Mouse (Mus musculus) hindbrain, embryonic 11.5 days (tissue): ENCODE data around the gene Acsm2. TPM values are rescaled to one million over a fixed set of nuclear protein-coding genes. Genes with fewer than 3 reads are reported as not detected.

Experiments
- ATAC-seq: fragments of 200-750 bp; cut with Nextera tagmentation; 2 replicates; pipeline ENCODE4 v1.8.0; 2017; ENCODE audit warnings: mild to moderate bottlenecking, moderate TSS enrichment, moderate library complexity; ENCODE audit not compliant: low FRiP score
- DNase-seq: peaks from one replicate; pipeline ENCODE4 v3.0.0-alpha.2; 2015; ENCODE audit warnings: low spot score
- H3K27ac ChIP-seq: fragments of 300-500 bp; sonication (generic); 2 replicates; pipeline ENCODE4 v1.5.1; 2014; ENCODE audit warnings: mild to moderate bottlenecking, low read depth, low read length
- H3K27me3 ChIP-seq: fragments of 300-500 bp; sonication (generic); 2 replicates; pipeline ENCODE4 v1.6.1; 2014; ENCODE audit warnings: mild to moderate bottlenecking, low read length, moderate library complexity, mixed read lengths; ENCODE audit not compliant: control insufficient read depth, insufficient read depth
- H3K36me3 ChIP-seq: fragments of 300-500 bp; sonication (generic); 2 replicates; pipeline ENCODE4 v1.6.1; 2014; ENCODE audit warnings: mild to moderate bottlenecking, low read length, moderate library complexity, mixed read lengths; ENCODE audit not compliant: control insufficient read depth, insufficient read depth
- H3K4me1 ChIP-seq: fragments of 300-500 bp; sonication (generic); replicated peaks from 2 replicates; pipeline ENCODE4 v1.6.1; 2014; ENCODE audit warnings: low read length, mixed read lengths; ENCODE audit not compliant: control insufficient read depth, insufficient read depth
- H3K4me2 ChIP-seq: fragments of 300-500 bp; sonication (generic); replicated peaks from 2 replicates; pipeline ENCODE4 v1.6.1; 2014; ENCODE audit warnings: mild to moderate bottlenecking, low read depth, low read length
- H3K4me3 ChIP-seq: fragments of 300-500 bp; sonication (generic); 2 replicates; pipeline ENCODE4 v1.5.1; 2014; ENCODE audit warnings: low read depth, low read length
- H3K9ac ChIP-seq: fragments of 300-500 bp; sonication (generic); 2 replicates; pipeline ENCODE4 v1.6.1; 2014; ENCODE audit warnings: low read depth, low read length
- H3K9me3 ChIP-seq: fragments of 300-500 bp; sonication (generic); 2 replicates; pipeline ENCODE4 v1.6.1; 2016; ENCODE audit warnings: low read length; ENCODE audit not compliant: control insufficient read depth
- WGBS: fragments of 180-500 bp; shearing (Covaris S2); extraction: QIAGEN DNeasy Blood & Tissue Kit; methylation state at CpG from one replicate; pipeline ENCODE4 v1.1.7; 2014; 5-methylcytosine and 5-hydroxymethylcytosine counted together
- polyA plus RNA-seq: library from polyadenylated mRNA; unstranded; fragments of >200 nt; fragmentation: Nextera tagmentation; extraction: Ambion mirVana; gene quantifications from 2 replicates; pipeline ENCODE4 v1.2.1, GENCODE M21; 2014

Gene Acsm2
- polyA plus RNA-seq = not detected in 2 replicates

DNA sequence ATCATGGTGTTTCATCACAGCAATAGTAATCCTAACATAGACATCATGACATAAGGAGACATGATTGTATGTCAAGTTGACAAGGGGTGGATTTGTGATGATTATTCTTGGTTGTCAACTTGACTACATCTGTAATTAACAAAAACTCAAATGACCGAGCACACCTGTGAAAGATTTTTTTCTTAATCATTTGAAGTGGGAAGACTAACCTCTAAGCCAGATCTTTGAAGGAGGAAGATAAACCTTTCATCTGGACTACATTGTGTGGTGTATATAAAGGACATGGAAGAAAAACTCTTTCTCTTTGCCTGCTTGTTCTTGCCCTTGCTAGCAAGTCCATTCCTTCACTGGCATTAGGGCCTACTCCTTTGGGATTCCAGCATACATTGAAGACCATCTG is at the start of gene Acsm2:
Gene Acsm2 (plus strand): TSS at position 301 of the 400 bp plus-strand sequence.
- Histone ChIP-seq H3K9ac (no peak within 1 kb of the TSS), H3K27me3 (no peaks in the 10 kb centered on the region), H3K4me3 (no peak within 1 kb of the TSS), H3K4me2 (no peak within 1 kb of the TSS), H3K36me3 (no peaks in the 10 kb centered on the region), H3K9me3 (no peaks in the 10 kb centered on the region), H3K27ac (no peak within 1 kb of the TSS), H3K4me1 (no peaks in the 10 kb centered on the region)
- 92% methylated on average over 1 of the region's 1 CpGs for WGBS
- no peak for ATAC-seq
- DNase-seq = no peak

DNA sequence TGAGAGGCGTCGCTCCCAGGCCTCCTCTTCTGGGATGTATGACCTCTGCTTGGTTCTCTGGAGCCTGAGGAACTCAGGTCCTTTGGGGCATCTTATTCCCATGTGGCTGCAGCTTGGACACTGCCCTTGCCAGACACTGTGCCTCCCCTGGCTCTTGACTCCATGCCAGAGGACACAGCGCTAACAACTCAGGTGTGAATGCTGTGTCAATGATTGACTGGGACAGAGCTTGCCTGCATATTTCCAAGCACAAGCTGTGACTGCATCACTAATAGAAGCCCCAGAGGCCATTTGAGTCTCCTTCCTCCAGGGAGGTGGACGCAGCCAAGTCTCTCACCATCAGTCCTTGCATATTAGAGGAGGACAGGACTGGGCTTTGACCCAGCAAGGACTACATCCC is 43.0 kb upstream of the Acsm2 start:
- Histone ChIP-seq H3K9ac (no peak overlapping the region), H3K27ac (no peak overlapping the region), H3K9me3 (no peaks in the 10 kb centered on the region), H3K36me3 (no peaks in the 10 kb centered on the region), H3K4me3 (no peak overlapping the region), H3K4me2 (no peak overlapping the region), H3K4me1 (no peaks in the 10 kb centered on the region), H3K27me3 (no peaks in the 10 kb centered on the region)
- ATAC-seq = no peak
- DNase-seq = no peak
- 93% methylated on average over 4 of the region's 4 CpGs for WGBS

DNA sequence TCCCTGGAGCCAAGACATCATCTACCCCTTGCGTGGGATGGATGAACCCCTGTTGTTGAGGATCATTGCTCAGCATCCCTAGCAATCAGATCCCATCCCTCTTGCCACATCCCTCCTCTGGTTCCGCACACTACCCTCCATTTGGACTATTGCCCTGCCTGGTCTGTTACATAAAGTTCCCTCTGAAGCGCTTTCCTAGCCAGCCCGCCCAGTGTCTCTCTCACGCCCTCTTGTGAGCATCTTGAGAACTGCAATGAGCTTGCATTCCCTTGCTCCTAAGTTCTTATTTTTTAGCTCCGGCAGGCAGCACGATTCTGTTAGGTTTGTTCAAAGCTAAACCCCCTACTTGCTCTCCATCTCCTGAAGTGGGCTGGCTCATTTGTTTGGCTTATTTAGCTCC is 41.1 kb upstream of the Acsm2 start:
- ATAC-seq = no peak
- H3K27ac ChIP-seq = no peak overlapping the region
- peak; percentile 81 for DNase-seq

GRCm38 (mm10) chr7:119515492-119516271 is 38.5 kb upstream of the Acsm2 start:
- Histone ChIP-seq H3K9me3 (no peaks in the 10 kb centered on the region), H3K4me1 (no peaks in the 10 kb centered on the region), H3K9ac (no peak overlapping the region), H3K27ac (no peak overlapping the region), H3K4me2 (no peak overlapping the region), H3K36me3 (no peaks in the 10 kb centered on the region), H3K4me3 (no peak overlapping the region), H3K27me3 (no peaks in the 10 kb centered on the region)
- DNase-seq (peak; percentile 73), ATAC-seq (no peak)
- 70% methylated on average over 10 of the region's 10 CpGs for WGBS

More for the DNA sequence above, 41.1 kb upstream of the Acsm2 start:
- 31% methylated on average over 7 of the region's 7 CpGs for WGBS
- Histone ChIP-seq H3K4me3 (no peak overlapping the region), H3K9ac (no peak overlapping the region), H3K4me2 (no peak overlapping the region), H3K36me3 (no peaks in the 10 kb centered on the region), H3K4me1 (no peaks in the 10 kb centered on the region), H3K9me3 (no peaks in the 10 kb centered on the region), H3K27me3 (no peaks in the 10 kb centered on the region)

GRCm38 (mm10) chr7:119516272-119516558 is 37.9 kb upstream of the Acsm2 start:
- no peak for DNase-seq
- H3K27me3 ChIP-seq = no peaks in the 10 kb centered on the region
- no peak for ATAC-seq
- 83% methylated on average over 7 of the region's 7 CpGs for WGBS
- no peaks in the 10 kb centered on the region for H3K9me3 ChIP-seq
- no peak overlapping the region for H3K4me3 ChIP-seq
- H3K27ac ChIP-seq = no peak overlapping the region
- no peak overlapping the region for H3K9ac ChIP-seq
- no peaks in the 10 kb centered on the region for H3K36me3 ChIP-seq
- no peaks in the 10 kb centered on the region for H3K4me1 ChIP-seq
- H3K4me2 ChIP-seq = no peak overlapping the region

GRCm38 (mm10) chr7:119519163-119519562 is 35.0 kb upstream of the Acsm2 start, which contains the start of gene Acsm5:
TSS of gene Acsm5 (plus strand) at chr7:119519463.
- no peak within 1 kb of the TSS for H3K27ac ChIP-seq
- no peaks in the 10 kb centered on the region for H3K27me3 ChIP-seq
- no peak for ATAC-seq
- no peaks in the 10 kb centered on the region for H3K9me3 ChIP-seq
- no peak for DNase-seq
- WGBS = 77% methylated on average over 5 of the region's 5 CpGs
- H3K4me3 ChIP-seq = no peak within 1 kb of the TSS
- H3K4me1 ChIP-seq = no peaks in the 10 kb centered on the region
- no peak within 1 kb of the TSS for H3K4me2 ChIP-seq
- no peak within 1 kb of the TSS for H3K9ac ChIP-seq
- no peaks in the 10 kb centered on the region for H3K36me3 ChIP-seq

DNA sequence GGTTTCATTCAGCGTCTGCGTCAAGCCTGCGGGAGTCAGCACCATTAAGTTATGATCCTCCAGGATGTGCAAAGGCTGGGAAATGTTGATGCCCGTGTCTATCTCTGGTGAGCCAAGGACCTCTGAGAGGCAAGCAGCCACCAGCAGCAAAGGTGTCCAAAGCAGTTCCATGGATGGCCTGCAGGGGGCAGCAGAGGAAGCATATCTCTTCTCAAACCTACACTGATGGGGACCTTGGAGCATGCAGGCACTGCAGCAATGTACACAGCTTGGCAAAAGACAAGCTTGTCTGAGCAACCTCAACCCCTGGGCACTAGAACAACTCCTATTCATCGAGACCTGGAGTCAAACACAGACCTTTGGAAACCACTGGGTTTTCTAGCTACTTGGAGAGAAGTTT is 34.5 kb upstream of the Acsm2 start:
- H3K4me3 ChIP-seq = no peak overlapping the region
- DNase-seq (peak; percentile 77), ATAC-seq (no peak)
- no peak overlapping the region for H3K27ac ChIP-seq
- no peaks in the 10 kb centered on the region for H3K36me3 ChIP-seq
- no peaks in the 10 kb centered on the region for H3K4me1 ChIP-seq
- H3K4me2 ChIP-seq = no peak overlapping the region
- 54% methylated on average over 5 of the region's 5 CpGs for WGBS
- no peaks in the 10 kb centered on the region for H3K9me3 ChIP-seq
- no peaks in the 10 kb centered on the region for H3K27me3 ChIP-seq
- H3K9ac ChIP-seq = no peak overlapping the region

- H3K36me3 ChIP-seq = no peaks in the 10 kb centered on the region
- no peak overlapping the region for H3K4me2 ChIP-seq
- H3K9me3 ChIP-seq = no peaks in the 10 kb centered on the region
- no peaks in the 10 kb centered on the region for H3K4me1 ChIP-seq
- H3K4me3 ChIP-seq = no peak overlapping the region
- H3K9ac ChIP-seq = no peak overlapping the region
- no peak overlapping the region for H3K27ac ChIP-seq
- WGBS = 80% methylated on average over 3 of the region's 3 CpGs
- ATAC-seq = no peak
- no peaks in the 10 kb centered on the region for H3K27me3 ChIP-seq
- no peak for DNase-seq
Measured at GRCm38 (mm10) chr7:119521816-119522215, 32.3 kb upstream of the Acsm2 start.

DNA sequence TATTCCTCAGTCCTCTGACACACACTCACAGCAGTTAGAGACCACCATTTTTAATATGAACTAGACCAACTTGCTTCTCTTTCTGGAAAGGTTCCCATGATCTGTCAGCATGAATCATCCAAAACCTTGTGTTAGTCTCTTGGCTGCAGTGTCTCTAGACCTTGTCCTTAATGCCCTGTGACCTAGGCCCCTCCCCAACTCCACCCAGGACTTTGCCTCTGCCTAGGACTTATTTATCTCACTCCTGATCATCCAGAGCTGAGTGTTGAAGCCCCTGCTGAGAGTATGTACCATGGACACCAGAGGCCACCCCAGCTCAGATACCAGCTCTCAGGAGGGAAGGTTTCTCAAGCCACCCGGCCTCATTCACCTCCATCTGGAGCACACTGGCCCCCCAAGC is 31.8 kb upstream of the Acsm2 start:
- no peak for ATAC-seq
- no peak overlapping the region for H3K4me3 ChIP-seq
- no peaks in the 10 kb centered on the region for H3K36me3 ChIP-seq
- no peak for DNase-seq
- 67% methylated on average over 1 of the region's 1 CpGs for WGBS
- no peaks in the 10 kb centered on the region for H3K4me1 ChIP-seq
- no peak overlapping the region for H3K27ac ChIP-seq
- H3K9me3 ChIP-seq = no peaks in the 10 kb centered on the region
- H3K4me2 ChIP-seq = no peak overlapping the region
- H3K9ac ChIP-seq = no peak overlapping the region
- H3K27me3 ChIP-seq = no peaks in the 10 kb centered on the region
